Mouse (Mus musculus) heart, postnatal 0 days (tissue): ENCODE measurements around the gene Gm8159.
"Not testable (repeated sequence)": the region's sequence is repeated elsewhere in the genome, so short reads cannot be mapped to it uniquely, and the experiment has no call there.

Experiments
- CTCF ChIP-seq: IDR thresholded peaks from 2 replicates; pipeline ENCODE4 v1.5.1; 2016; ENCODE audit warnings: antibody characterized with exemption, control low read depth, low read depth
- EP300 ChIP-seq: IDR thresholded peaks from 2 replicates; pipeline ENCODE4 v1.6.1; 2016; ENCODE audit warnings: antibody characterized with exemption, low read depth

GRCm38 (mm10) chr14:4649309-4649708, 17.2 kb downstream of the Gm8159 start:
- not testable (repeated sequence) for TF ChIP-seq CTCF, EP300
